In genomic region chr10:39441636-39442035, GRCm38 (mm10) we compare ENCODE assay signal across 24 mouse cellular contexts.
DNase-seq lines count a peak whose midpoint lies in the region; ATAC-seq and TF ChIP-seq lines count a peak whose summit lies in the region.
"Had no signal": no experiment of that assay in that cellular context is flagged by ENCODE, and none has a peak within 500 bp of the region (broad histone marks: within the 10 kb centered on the region; RNA-seq: fewer than 3 reads in every experiment).

No protein-coding gene starts in this region.

- no peak overlapping the region for H3K27ac ChIP-seq in heart, adult 2 months
- no peak overlapping the region for H3K27ac ChIP-seq in left cerebral cortex, adult 2 months
- no peak overlapping the region for H3K27ac ChIP-seq in midbrain, postnatal 0 days (ENCODE audit: low read depth, low read length)
- no peak overlapping the region for H3K27ac ChIP-seq in midbrain, embryonic 16.5 days (ENCODE audit: low read length)
- H3K27ac ChIP-seq: heart, embryonic 13.5 days; hindbrain, embryonic 15.5 days; liver, embryonic 15.5 days had no signal

- peak; percentile 61 for TF ChIP-seq CTCF in heart, adult 2 months (IDR thresholded peaks at IDR 0.05)
- TF ChIP-seq CTCF in left cerebral cortex, adult 2 months (IDR thresholded peaks at IDR 0.05), result peak; percentile 31
- peak; percentile 33; the same call in 1 of the 2 replicates for TF ChIP-seq CTCF in midbrain, postnatal 0 days (IDR thresholded peaks at IDR 0.05)

- TF ChIP-seq EP300 in heart, adult 2 months (IDR thresholded peaks at IDR 0.05; ENCODE audit: insufficient read depth, low read depth, low read length), result no peak

- peaks cover 9% of the 10 kb centered on the region for H3K4me1 ChIP-seq in heart, adult 2 months (ENCODE audit: control insufficient read depth, insufficient read depth, low read length)
- H3K4me1 ChIP-seq in midbrain, postnatal 0 days (ENCODE audit: insufficient read depth, low read length), result peaks cover 9% of the 10 kb centered on the region; the same call in 1 of the 2 replicates
- H3K4me1 ChIP-seq in midbrain, embryonic 16.5 days (ENCODE audit: control insufficient read depth, insufficient read depth, low read length), result peaks cover 34% of the 10 kb centered on the region
- H3K4me1 ChIP-seq: heart, embryonic 13.5 days; liver, embryonic 15.5 days had no signal

- no peak for DNase-seq in heart, adult 2 months
- DNase-seq in heart, adult 18-20 months, result no peak
- DNase-seq in left cerebral cortex, adult 2 months (ENCODE audit: extremely low spot score in 1 of 2, low spot score in 2 of 2), result no peak
- no peak for DNase-seq in left cerebral cortex, postnatal 14 days (ENCODE audit: low spot score in 2 of 2)
- no peak for DNase-seq in midbrain, postnatal 0 days (ENCODE audit: low spot score)
- no peak for DNase-seq in ovary, postnatal 14 days (ENCODE audit: low spot score)
- DNase-seq: adrenal gland, adult 2 months; adrenal gland, postnatal 36 days; cerebellum, adult 18-20 months; cerebellum, postnatal 10 days; gastrocnemius, postnatal 36 days; heart, postnatal 10 days; kidney, adult 8-10 months; kidney, postnatal 10 days; left cerebral cortex, postnatal 4 days; midbrain, embryonic 14.5 days; right cerebral cortex, adult 18-20 months; thymus, postnatal 4 days had no signal

- intact Hi-C loops in heart, adult 2 months (cut with DNase I), result no loop called here
- intact Hi-C loops in left cerebral cortex, adult 2 months (cut with DNase I), result loop anchor here (5.0 kb wide), 1 partner anchor 199 kb away; no protein-coding TSS in a partner anchor
- intact Hi-C loops in left cerebral cortex, postnatal 14 days (cut with DNase I), result no loop called here

- no peak overlapping the region for H3K4me3 ChIP-seq in heart, adult 2 months
- H3K4me3 ChIP-seq in left cerebral cortex, adult 2 months, result no peak overlapping the region
- no peak overlapping the region for H3K4me3 ChIP-seq in midbrain, postnatal 0 days (ENCODE audit: low read depth, low read length)
- H3K4me3 ChIP-seq in midbrain, embryonic 16.5 days (ENCODE audit: low read depth, low read length), result no peak overlapping the region
- H3K4me3 ChIP-seq: heart, embryonic 13.5 days; hindbrain, embryonic 15.5 days; liver, embryonic 15.5 days had no signal

- peaks cover 9% of the 10 kb centered on the region for H3K36me3 ChIP-seq in heart, adult 2 months (ENCODE audit: control insufficient read depth, insufficient read depth, low read length)
- H3K36me3 ChIP-seq in midbrain, postnatal 0 days (ENCODE audit: insufficient read depth, low read length), result no peaks in the 10 kb centered on the region
- no peaks in the 10 kb centered on the region for H3K36me3 ChIP-seq in midbrain, embryonic 16.5 days (ENCODE audit: control insufficient read depth, insufficient read depth, low read length)
- H3K36me3 ChIP-seq: heart, embryonic 13.5 days; hindbrain, embryonic 15.5 days; liver, embryonic 15.5 days had no signal

- H3K9ac ChIP-seq in heart, adult 2 months (ENCODE audit: low read depth, low read length), result no peak overlapping the region
- no peak overlapping the region for H3K9ac ChIP-seq in midbrain, postnatal 0 days (replicated peaks; ENCODE audit: low read length, poor library complexity, severe bottlenecking)
- no peak overlapping the region for H3K9ac ChIP-seq in midbrain, embryonic 16.5 days (ENCODE audit: low read depth, low read length)
- H3K9ac ChIP-seq: heart, embryonic 13.5 days; hindbrain, embryonic 15.5 days; liver, embryonic 15.5 days had no signal

- no peaks in the 10 kb centered on the region for H3K9me3 ChIP-seq in midbrain, postnatal 0 days (ENCODE audit: low read length)
- no peaks in the 10 kb centered on the region for H3K9me3 ChIP-seq in midbrain, embryonic 16.5 days (replicated peaks; ENCODE audit: control insufficient read depth, low read length, poor library complexity, severe bottlenecking)
- H3K9me3 ChIP-seq: heart, embryonic 13.5 days; hindbrain, embryonic 15.5 days; liver, embryonic 15.5 days had no signal

- no peak for ATAC-seq in midbrain, postnatal 0 days (ENCODE audit: low FRiP score)
- ATAC-seq in midbrain, embryonic 16.5 days, result no peak
- ATAC-seq: activated CD4-positive, CD25-positive, alpha-beta regulatory T cell, adult 4 months; forebrain, embryonic 14.5 days had no signal

- no peak for TF ChIP-seq POLR2A in heart, adult 2 months (IDR thresholded peaks at IDR 0.05; ENCODE audit: insufficient read depth, low read depth, low read length)

- no peak overlapping the region for H3K4me2 ChIP-seq in midbrain, postnatal 0 days (ENCODE audit: low read depth, low read length, poor library complexity, severe bottlenecking)
- H3K4me2 ChIP-seq in midbrain, embryonic 16.5 days (ENCODE audit: low read length), result no peak overlapping the region
- H3K4me2 ChIP-seq: heart, embryonic 13.5 days; hindbrain, embryonic 15.5 days; liver, embryonic 15.5 days had no signal

- H3K27me3 ChIP-seq in heart, adult 2 months (ENCODE audit: control insufficient read depth, insufficient read depth, low read length), result no peaks in the 10 kb centered on the region
- H3K27me3 ChIP-seq in midbrain, postnatal 0 days (ENCODE audit: insufficient read depth, low read length), result no peaks in the 10 kb centered on the region
- no peaks in the 10 kb centered on the region for H3K27me3 ChIP-seq in midbrain, embryonic 16.5 days (ENCODE audit: control insufficient read depth, insufficient read depth, low read depth, low read length)
- H3K27me3 ChIP-seq: heart, embryonic 13.5 days; hindbrain, embryonic 15.5 days; liver, embryonic 15.5 days had no signal

- H3K79me2 ChIP-seq in heart, adult 2 months (replicated peaks; ENCODE audit: control insufficient read depth, insufficient read depth, low read length), result peaks cover 9% of the 10 kb centered on the region
